Comparison of ENCODE assay signal across 26 mouse cellular contexts in genomic region chr2:72173010-72173409, GRCm38 (mm10).
DNase-seq lines count a peak whose midpoint lies in the region; ATAC-seq and TF ChIP-seq lines count a peak whose summit lies in the region.
"Had no signal": no experiment of that assay in that cellular context is flagged by ENCODE, and none has a peak within 500 bp of the region (broad histone marks: within the 10 kb centered on the region; RNA-seq: fewer than 3 reads in every experiment).

No protein-coding gene starts in this region.

- 68% methylated on average over 3 of the region's 3 CpGs for WGBS in liver, embryonic 12.5 days (ENCODE audit: insufficient replicate concordance)
- 52% methylated on average over 3 of the region's 3 CpGs for WGBS in liver, embryonic 14.5 days (ENCODE audit: insufficient replicate concordance)
- 56% methylated on average over 3 of the region's 3 CpGs for whole genome bisulfite sequencing in liver, postnatal 0 days (ENCODE audit: insufficient replicate concordance)
- 87% methylated on average over 3 of the region's 3 CpGs for WGBS in kidney, embryonic 15.5 days
- WGBS in lung, adult 2 months = 73% methylated on average over 3 of the region's 3 CpGs

- H3K4me1 ChIP-seq in liver, embryonic 12.5 days = peaks cover 56% of the 10 kb centered on the region
- H3K4me1 ChIP-seq in liver, embryonic 14.5 days (replicated peaks; ENCODE audit: control insufficient read depth in 2 of 2, insufficient read depth in 2 of 2, low read length in 1 of 2) = peaks cover 5 to 41% of the 10 kb centered on the region in 2 experiments; a peak in 3 of 4 replicates
- H3K4me1 ChIP-seq in liver, postnatal 0 days (ENCODE audit: insufficient read depth) = peaks cover 33% of the 10 kb centered on the region
- H3K4me1 ChIP-seq in kidney, embryonic 15.5 days = peaks cover 16% of the 10 kb centered on the region
- H3K4me1 ChIP-seq in lung, adult 2 months (ENCODE audit: control insufficient read depth, insufficient read depth, low read length) = peaks cover 4% of the 10 kb centered on the region

- no peak for TF ChIP-seq EP300 in liver, embryonic 14.5 days (IDR thresholded peaks at IDR 0.05; ENCODE audit: low read depth)
- TF ChIP-seq EP300 in liver, postnatal 0 days (IDR thresholded peaks at IDR 0.05; ENCODE audit: low read depth) = peak; percentile 70; the same call in 1 of the 2 replicates

- no peak for DNase-seq in layer of hippocampus, adult 2 months (ENCODE audit: low spot score in 2 of 2)
- no peak for DNase-seq in layer of hippocampus, adult 9-10 months (ENCODE audit: low spot score)
- peak in 1 of 3 experiments; percentile 12 for DNase-seq in liver, embryonic 14.5 days (ENCODE audit: low read depth in 3 of 3, low spot score in 3 of 3)
- DNase-seq in liver, postnatal 0 days = peak; percentile 32
- DNase-seq in lung, adult 2 months = no peak
- DNase-seq: adrenal gland, adult 2 months; adrenal gland, postnatal 14 days; cerebellum, adult 11 months; cerebellum, adult 2 months; cerebellum, adult 9-11 months; cerebellum, postnatal 25 days; forebrain, postnatal 0 days; gastrocnemius, adult 2 months; gastrocnemius, postnatal 14 days; heart, adult 18-20 months; heart, postnatal 14 days had no signal

- ATAC-seq in liver, embryonic 12.5 days = peak; percentile 71
- peak; percentile 66 for ATAC-seq in liver, embryonic 14.5 days (ENCODE audit: insufficient read depth)
- peak; percentile 84 for ATAC-seq in liver, postnatal 0 days
- no peak for ATAC-seq in kidney, embryonic 15.5 days (replicated peaks; ENCODE audit: low FRiP score)
- ATAC-seq: CD4-positive, CD25-positive, alpha-beta regulatory T cell, adult 4 months; forebrain, embryonic 14.5 days; forebrain, postnatal 0 days; hindbrain, embryonic 16.5 days had no signal

- H3K9ac ChIP-seq in liver, embryonic 12.5 days = no peak overlapping the region
- no peak overlapping the region for H3K9ac ChIP-seq in liver, embryonic 14.5 days (replicated peaks)
- H3K9ac ChIP-seq in liver, postnatal 0 days (replicated peaks) = no peak overlapping the region
- H3K9ac ChIP-seq in kidney, embryonic 15.5 days = no peak overlapping the region
- H3K9ac ChIP-seq: embryonic facial prominence, embryonic 12.5 days; embryonic facial prominence, embryonic 15.5 days; forebrain, postnatal 0 days; heart, embryonic 13.5 days; hindbrain, embryonic 13.5 days had no signal

- TF ChIP-seq CTCF in layer of hippocampus, adult 2 months (conservative IDR thresholded peaks at IDR 0.05) = no peak
- TF ChIP-seq CTCF in liver, embryonic 14.5 days (IDR thresholded peaks at IDR 0.05; ENCODE audit: low read depth) = no peak
- TF ChIP-seq CTCF in liver, postnatal 0 days (IDR thresholded peaks at IDR 0.05; ENCODE audit: low read depth) = no peak
- TF ChIP-seq CTCF in lung, adult 2 months (IDR thresholded peaks at IDR 0.05; ENCODE audit: insufficient read depth, low read length) = no peak

- no peaks in the 10 kb centered on the region for H3K9me3 ChIP-seq in liver, embryonic 12.5 days (replicated peaks)
- H3K9me3 ChIP-seq in liver, embryonic 14.5 days (ENCODE audit: control insufficient read depth, low read length) = no peaks in the 10 kb centered on the region
- H3K9me3 ChIP-seq in liver, postnatal 0 days (ENCODE audit: low read length) = no peaks in the 10 kb centered on the region
- no peaks in the 10 kb centered on the region for H3K9me3 ChIP-seq in kidney, embryonic 15.5 days (replicated peaks)
- H3K9me3 ChIP-seq: embryonic facial prominence, embryonic 12.5 days; embryonic facial prominence, embryonic 15.5 days; heart, embryonic 13.5 days; hindbrain, embryonic 10.5 days; hindbrain, embryonic 13.5 days had no signal

- no peaks in the 10 kb centered on the region for H3K27me3 ChIP-seq in liver, embryonic 12.5 days (replicated peaks)
- no peaks in the 10 kb centered on the region for H3K27me3 ChIP-seq in liver, embryonic 14.5 days (ENCODE audit: control insufficient read depth, insufficient read depth, low read length)
- H3K27me3 ChIP-seq in liver, postnatal 0 days (ENCODE audit: insufficient read depth, low read length) = no peaks in the 10 kb centered on the region
- no peaks in the 10 kb centered on the region for H3K27me3 ChIP-seq in kidney, embryonic 15.5 days
- H3K27me3 ChIP-seq: embryonic facial prominence, embryonic 12.5 days; embryonic facial prominence, embryonic 15.5 days; heart, embryonic 13.5 days; hindbrain, embryonic 13.5 days had no signal

- peak overlapping the region; percentile 47; the same call in 1 of the 2 replicates for H3K27ac ChIP-seq in layer of hippocampus, adult 2 months
- H3K27ac ChIP-seq in liver, embryonic 12.5 days = peak overlapping the region; percentile 12; the same call in 1 of the 2 replicates
- H3K27ac ChIP-seq in liver, embryonic 14.5 days = no peak overlapping the region
- H3K27ac ChIP-seq in liver, postnatal 0 days (ENCODE audit: low read depth) = peak overlapping the region; percentile 81
- H3K27ac ChIP-seq in kidney, embryonic 15.5 days = no peak overlapping the region
- H3K27ac ChIP-seq: embryonic facial prominence, embryonic 12.5 days; embryonic facial prominence, embryonic 15.5 days; gastrocnemius, adult 2 months; heart, embryonic 13.5 days; hindbrain, embryonic 10.5 days; hindbrain, embryonic 13.5 days had no signal

- no peak for TF ChIP-seq POLR2A in lung, adult 2 months (IDR thresholded peaks at IDR 0.05; ENCODE audit: borderline replicate concordance, extremely low read depth, low read depth, low read length)

- H3K4me2 ChIP-seq in liver, embryonic 12.5 days = no peak overlapping the region
- H3K4me2 ChIP-seq in liver, embryonic 14.5 days (ENCODE audit: low read depth) = no peak overlapping the region
- H3K4me2 ChIP-seq in liver, postnatal 0 days (ENCODE audit: low read depth, low read length) = no peak overlapping the region
- no peak overlapping the region for H3K4me2 ChIP-seq in kidney, embryonic 15.5 days
- H3K4me2 ChIP-seq: embryonic facial prominence, embryonic 12.5 days; embryonic facial prominence, embryonic 15.5 days; heart, embryonic 13.5 days; hindbrain, embryonic 13.5 days had no signal

- H3K36me3 ChIP-seq in liver, embryonic 12.5 days = no peaks in the 10 kb centered on the region
- H3K36me3 ChIP-seq in liver, embryonic 14.5 days (replicated peaks; ENCODE audit: control insufficient read depth, insufficient read depth, low read depth) = no peaks in the 10 kb centered on the region
- H3K36me3 ChIP-seq in liver, postnatal 0 days (replicated peaks; ENCODE audit: insufficient read depth, low read length) = no peaks in the 10 kb centered on the region
- no peaks in the 10 kb centered on the region for H3K36me3 ChIP-seq in kidney, embryonic 15.5 days
- H3K36me3 ChIP-seq: embryonic facial prominence, embryonic 12.5 days; embryonic facial prominence, embryonic 15.5 days; heart, embryonic 13.5 days; hindbrain, embryonic 10.5 days; hindbrain, embryonic 13.5 days had no signal

- H3K4me3 ChIP-seq in layer of hippocampus, adult 2 months = no peak overlapping the region
- H3K4me3 ChIP-seq in liver, embryonic 12.5 days = no peak overlapping the region
- H3K4me3 ChIP-seq in liver, embryonic 14.5 days (ENCODE audit: insufficient read depth in 1 of 2, low read depth in 2 of 2, low read length in 2 of 2) = no peak overlapping the region
- no peak overlapping the region for H3K4me3 ChIP-seq in liver, postnatal 0 days (ENCODE audit: low read depth, low read length)
- no peak overlapping the region for H3K4me3 ChIP-seq in kidney, embryonic 15.5 days (replicated peaks)
- H3K4me3 ChIP-seq in lung, adult 2 months (replicated peaks; ENCODE audit: extremely low read depth, low read depth, low read length) = no peak overlapping the region
- H3K4me3 ChIP-seq: embryonic facial prominence, embryonic 12.5 days; embryonic facial prominence, embryonic 15.5 days; gastrocnemius, adult 2 months; heart, embryonic 13.5 days; hindbrain, embryonic 10.5 days; hindbrain, embryonic 13.5 days had no signal

Comparison
In these comparisons a context has a peak if more than half of its experiments do, and no peak if none do; other contexts are left out.
1. H3K27ac ChIP-seq: peak in layer of hippocampus, adult 2 months (single experiment), liver, embryonic 12.5 days (single experiment) and liver, postnatal 0 days (single experiment); none in liver, embryonic 14.5 days (single experiment) and kidney, embryonic 15.5 days (single experiment).